Mouse (Mus musculus) erythroblast, adult 5-6 weeks (primary cell): ENCODE results near the gene Kif26b. TPM values are rescaled to one million over a fixed set of nuclear protein-coding genes. Genes with fewer than 3 reads are reported as not detected.

Experiments
- ATAC-seq: replicated peaks from 2 replicates; pipeline ENCODE4 v1.8.0; 2016; ENCODE audit warnings: moderate number of reproducible peaks, mild to moderate bottlenecking, moderate TSS enrichment, inconsistent platforms; ENCODE audit not compliant: poor library complexity, low FRiP score, severe bottlenecking
- total RNA-seq, 2 experiments: library from RNA; stranded (forward) in 1 of 2; stranded (reverse) in 1 of 2; fragments of 150-400 nt in 1 of 2; fragments of 200-764, 138-1000 nt in 1 of 2; gene quantifications; 2 replicates each; pipeline versions ENCODE4 v1.2.3 to v1.2.4; 2015 to 2017; ENCODE audit warnings: low replicate concordance in 2 of 2

Gene Kif26b
- total RNA-seq, 2 experiments from 2014 or later, result not detected

GRCm38 (mm10) chr1:178871055-178871454, 342.1 kb downstream of the Kif26b start:
- ATAC-seq, result no peak

GRCm38 (mm10) chr1:178876926-178877325, 348.0 kb downstream of the Kif26b start:
- no peak for ATAC-seq

GRCm38 (mm10) chr1:178878676-178879075, 349.8 kb downstream of the Kif26b start:
- no peak for ATAC-seq

GRCm38 (mm10) chr1:178880905-178881304, 352.0 kb downstream of the Kif26b start:
- ATAC-seq, result no peak

- no peak for ATAC-seq
Measured at GRCm38 (mm10) chr1:178886671-178887070, 357.7 kb downstream of the Kif26b start.

GRCm38 (mm10) chr1:178892376-178892775, 363.5 kb downstream of the Kif26b start:
- ATAC-seq, result no peak

- no peak for ATAC-seq
Measured at GRCm38 (mm10) chr1:178893229-178894080, 364.5 kb downstream of the Kif26b start.

- ATAC-seq, result no peak
Measured at GRCm38 (mm10) chr1:178894081-178894401, 365.1 kb downstream of the Kif26b start.

GRCm38 (mm10) chr1:178895674-178896073, 366.7 kb downstream of the Kif26b start:
- ATAC-seq, result no peak

GRCm38 (mm10) chr1:178910951-178911350, 382.0 kb downstream of the Kif26b start:
- ATAC-seq, result no peak

GRCm38 (mm10) chr1:178912936-178913716, 384.2 kb downstream of the Kif26b start:
- no peak for ATAC-seq

- ATAC-seq, result no peak
Measured at GRCm38 (mm10) chr1:178915056-178915455, 386.1 kb downstream of the Kif26b start.

GRCm38 (mm10) chr1:178917194-178917902, 388.4 kb downstream of the Kif26b start:
- ATAC-seq, result no peak

- no peak for ATAC-seq
Measured at GRCm38 (mm10) chr1:178924492-178925183, 395.7 kb downstream of the Kif26b start.

GRCm38 (mm10) chr1:178929531-178929930, 400.6 kb downstream of the Kif26b start:
- ATAC-seq, result no peak

GRCm38 (mm10) chr1:178933953-178934637, 405.2 kb downstream of the Kif26b start:
- ATAC-seq, result no peak

- ATAC-seq, result no peak
Measured at GRCm38 (mm10) chr1:178936457-178936856, 407.5 kb downstream of the Kif26b start.

- no peak for ATAC-seq
Measured at GRCm38 (mm10) chr1:178936976-178937375, 408.1 kb downstream of the Kif26b start.

- no peak for ATAC-seq
Measured at GRCm38 (mm10) chr1:178940353-178940752, 411.4 kb downstream of the Kif26b start.
